Mouse (Mus musculus): ENCODE results near the gene Ntf5. TPM values are rescaled to one million over a fixed set of nuclear protein-coding genes. Genes with fewer than 3 reads are reported as not detected.
A peak's percentile ranks its signal among the peaks of the same experiment; 100 is the strongest.

Gene Ntf5
- polyA plus RNA-seq, 1 experiment = 0.12 TPM

DNA sequence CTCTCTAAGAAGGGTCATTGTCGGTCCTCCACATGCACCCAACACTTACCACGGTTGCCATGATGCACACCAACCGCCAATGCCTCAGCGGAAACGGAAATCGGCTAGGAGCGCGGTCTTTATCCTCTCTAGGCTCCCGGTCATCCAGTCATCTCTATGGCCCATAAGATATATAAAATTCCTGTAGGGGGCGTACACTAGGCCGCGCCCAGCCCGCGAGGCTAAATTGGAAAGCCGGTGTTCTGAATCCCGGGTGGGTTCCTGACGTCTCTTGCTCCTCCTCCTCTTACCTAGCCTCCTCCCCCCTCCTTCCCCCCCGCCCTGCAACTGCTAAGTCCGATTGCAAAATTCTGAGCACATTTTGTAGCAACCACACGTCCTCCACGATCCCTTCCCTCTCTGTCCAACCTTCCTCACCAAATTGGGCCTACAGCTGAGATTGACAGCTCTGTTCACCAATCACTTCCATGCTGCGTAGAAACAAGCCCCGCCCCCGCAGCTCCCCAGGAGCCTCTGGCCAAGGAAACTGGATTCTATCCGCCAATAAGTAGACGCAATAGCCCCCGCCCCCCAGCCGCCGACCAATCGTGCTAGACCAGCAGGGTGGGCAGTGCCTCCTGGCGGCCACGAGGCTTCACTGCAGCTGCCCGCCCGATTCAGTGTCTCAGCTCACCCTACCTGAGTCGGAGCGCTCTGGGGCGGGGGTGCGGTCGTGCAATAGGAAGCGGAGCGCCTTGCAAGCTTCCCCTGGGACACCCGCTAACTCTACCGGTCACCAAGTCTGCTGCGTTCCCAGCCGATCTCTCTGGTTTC is 20.9 kb downstream of the Ntf5 start, which contains the start of gene Gys1:
Gene Gys1 (plus strand): TSS at position 642 of the 813 bp plus-strand sequence.
- DNase-seq (ENCODE audit: extremely low spot score in 1 of 2, low spot score in 1 of 2) = peak; percentile 100

DNA sequence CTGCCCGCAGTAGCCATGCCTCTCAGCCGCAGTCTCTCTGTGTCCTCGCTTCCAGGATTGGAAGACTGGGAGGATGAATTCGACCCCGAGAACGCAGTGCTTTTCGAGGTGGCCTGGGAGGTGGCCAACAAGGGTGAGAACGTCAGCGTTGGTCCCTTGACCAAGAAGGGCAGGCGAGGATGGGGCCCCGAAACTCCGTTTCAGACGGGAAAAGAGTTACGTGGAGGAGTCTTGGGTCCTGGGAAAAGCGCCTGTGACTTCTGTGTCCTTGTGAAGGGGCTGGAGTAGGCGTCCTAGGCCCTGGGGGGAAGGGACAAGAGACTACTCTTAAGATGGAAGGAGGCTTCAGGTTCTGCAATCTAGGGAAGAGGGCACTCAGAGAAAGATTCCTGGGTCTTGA is 21.5 kb downstream of the Ntf5 start:
- DNase-seq (ENCODE audit: extremely low spot score in 1 of 2, low spot score in 1 of 2) = peak in 1 of 2 experiments; percentile 22

DNA sequence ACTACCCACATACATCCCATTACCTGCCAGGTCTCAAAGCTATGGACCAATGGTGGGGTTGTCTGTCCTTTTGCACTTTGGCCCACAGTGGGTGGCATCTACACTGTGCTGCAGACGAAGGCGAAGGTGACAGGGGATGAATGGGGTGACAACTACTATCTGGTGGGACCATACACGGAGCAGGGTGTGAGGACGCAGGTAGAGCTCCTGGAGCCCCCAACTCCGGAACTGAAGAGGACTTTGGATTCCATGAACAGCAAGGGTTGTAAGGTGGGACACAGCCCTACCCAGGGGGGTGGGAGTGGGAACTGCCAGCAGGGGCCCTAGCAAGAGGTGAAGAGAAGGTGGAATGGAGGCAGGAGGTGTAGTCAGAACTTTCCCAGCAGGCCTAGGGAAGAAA is 22.9 kb downstream of the Ntf5 start:
- DNase-seq (ENCODE audit: extremely low spot score in 1 of 2, low spot score in 1 of 2) = no peak

DNA sequence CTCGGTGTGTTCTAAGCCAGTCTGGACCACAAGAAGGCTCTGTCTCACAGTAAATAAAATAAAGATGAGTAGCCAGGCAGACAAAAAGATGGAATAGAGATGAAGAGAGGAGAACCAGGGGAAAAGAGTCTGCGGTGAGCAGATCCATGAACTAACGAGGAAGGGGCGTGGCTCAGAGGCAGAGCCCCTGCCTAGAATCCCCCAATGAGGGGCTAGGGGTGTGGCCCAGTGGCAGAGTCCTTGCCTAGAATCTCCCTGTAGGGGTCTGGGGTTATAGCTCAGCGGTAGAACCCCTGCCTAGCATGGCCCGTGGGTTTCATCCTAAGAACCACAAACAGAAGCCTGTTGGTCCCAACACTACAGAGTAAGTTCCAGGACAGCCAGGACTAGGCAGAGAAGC is 23.6 kb downstream of the Ntf5 start:
- no peak for DNase-seq (ENCODE audit: extremely low spot score in 1 of 2, low spot score in 1 of 2)

DNA sequence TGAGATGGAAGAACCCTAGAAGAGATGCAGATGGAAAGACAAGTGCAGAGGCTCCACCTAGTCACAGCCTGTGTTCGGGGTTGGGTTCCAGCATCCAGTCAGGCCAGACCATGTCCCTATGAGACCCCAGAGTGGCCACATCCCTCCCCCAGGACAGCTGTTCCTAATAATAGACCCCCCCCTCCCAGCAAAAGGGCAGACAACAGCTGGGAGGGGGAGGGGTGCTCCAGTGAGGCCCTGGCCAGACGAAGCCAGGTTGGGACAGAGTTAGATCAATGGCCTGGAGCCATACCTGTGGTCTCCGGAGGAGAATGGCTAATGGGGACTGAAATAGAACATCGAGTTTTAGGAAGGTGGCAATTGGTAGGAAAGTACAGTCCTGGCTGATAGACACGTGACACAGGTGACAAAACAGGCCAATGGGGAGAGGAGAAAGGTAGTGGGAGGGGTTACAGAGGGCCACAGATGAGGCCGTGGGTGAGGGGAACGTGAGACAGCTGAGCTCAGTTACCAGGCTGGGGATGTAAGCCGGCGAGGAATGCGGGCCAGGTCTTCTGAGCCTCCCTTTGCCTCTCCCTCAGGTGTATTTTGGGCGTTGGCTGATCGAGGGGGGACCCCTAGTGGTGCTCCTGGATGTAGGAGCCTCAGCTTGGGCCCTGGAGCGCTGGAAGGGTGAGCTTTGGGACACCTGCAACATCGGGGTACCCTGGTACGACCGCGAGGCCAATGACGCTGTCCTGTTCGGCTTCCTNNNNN is 24.2 kb downstream of the Ntf5 start, which contains the start of gene Ruvbl2:
Gene Ruvbl2 (minus strand): TSS at position 576 of the 756 bp plus-strand sequence.
- no peak for DNase-seq (ENCODE audit: extremely low spot score in 1 of 2, low spot score in 1 of 2)

DNA sequence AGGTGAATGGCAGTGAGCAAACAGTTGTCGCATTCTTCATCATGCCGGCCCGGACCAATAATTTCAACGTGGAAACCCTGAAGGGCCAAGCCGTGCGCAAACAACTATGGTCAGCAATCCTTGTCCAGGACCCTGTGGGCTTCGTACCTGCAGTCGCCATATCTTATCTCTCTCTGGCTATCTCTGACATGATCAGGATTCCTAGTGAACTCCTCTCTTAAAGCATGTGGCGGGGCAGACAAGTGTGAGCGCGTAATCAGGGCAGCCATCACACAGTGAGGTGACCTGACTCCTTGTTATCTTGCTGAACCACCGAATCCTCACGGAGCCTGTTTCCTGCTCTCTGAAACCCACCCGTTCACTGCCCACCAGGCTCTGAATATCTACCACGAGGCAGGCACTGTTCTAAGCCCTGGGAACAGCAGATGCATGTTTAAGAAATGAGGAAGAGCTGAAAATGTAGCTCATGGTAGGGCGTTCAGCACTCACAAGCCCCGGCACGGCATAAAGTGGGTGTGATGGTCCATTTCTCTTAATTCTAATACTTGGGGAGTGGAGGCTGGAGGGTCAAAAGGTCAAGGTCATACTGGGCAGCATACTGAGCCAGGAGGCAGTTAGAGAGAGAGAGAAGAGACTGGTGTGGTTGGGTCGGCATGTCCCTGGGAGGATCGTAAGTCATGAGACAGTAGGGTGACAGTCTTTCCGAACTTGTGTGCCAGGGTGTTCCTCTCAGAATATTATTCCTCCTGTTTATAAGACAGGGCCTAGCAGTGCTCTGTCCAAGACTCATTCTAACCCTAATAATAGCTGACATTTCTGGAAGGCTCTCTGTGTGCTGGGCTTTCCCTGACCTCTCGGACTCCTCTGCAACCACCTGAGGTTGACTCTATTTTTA is 30.3 kb downstream of the Ntf5 start:
- DNase-seq (ENCODE audit: extremely low spot score in 1 of 2, low spot score in 1 of 2) = no peak

DNA sequence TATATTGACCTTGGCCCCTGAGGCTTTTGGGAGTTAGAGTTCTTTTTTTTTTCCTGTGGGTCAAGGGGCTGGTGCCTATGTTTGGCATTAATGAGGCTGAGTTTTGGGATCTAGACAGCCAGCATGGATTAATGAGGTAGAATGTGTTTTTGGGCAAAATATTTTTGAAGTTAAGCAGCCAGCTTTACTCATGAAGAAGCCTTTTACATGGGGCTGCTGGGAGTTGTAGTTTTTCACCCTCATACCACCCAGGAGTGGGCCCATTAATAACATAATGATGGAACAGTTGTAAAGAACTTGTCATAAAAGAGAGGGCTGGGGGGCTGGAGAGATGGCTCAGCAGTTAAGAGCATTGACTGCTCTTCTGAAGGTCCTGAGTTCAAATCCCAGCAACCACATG is 33.1 kb downstream of the Ntf5 start:
- DNase-seq (ENCODE audit: extremely low spot score in 1 of 2, low spot score in 1 of 2) = no peak

DNA sequence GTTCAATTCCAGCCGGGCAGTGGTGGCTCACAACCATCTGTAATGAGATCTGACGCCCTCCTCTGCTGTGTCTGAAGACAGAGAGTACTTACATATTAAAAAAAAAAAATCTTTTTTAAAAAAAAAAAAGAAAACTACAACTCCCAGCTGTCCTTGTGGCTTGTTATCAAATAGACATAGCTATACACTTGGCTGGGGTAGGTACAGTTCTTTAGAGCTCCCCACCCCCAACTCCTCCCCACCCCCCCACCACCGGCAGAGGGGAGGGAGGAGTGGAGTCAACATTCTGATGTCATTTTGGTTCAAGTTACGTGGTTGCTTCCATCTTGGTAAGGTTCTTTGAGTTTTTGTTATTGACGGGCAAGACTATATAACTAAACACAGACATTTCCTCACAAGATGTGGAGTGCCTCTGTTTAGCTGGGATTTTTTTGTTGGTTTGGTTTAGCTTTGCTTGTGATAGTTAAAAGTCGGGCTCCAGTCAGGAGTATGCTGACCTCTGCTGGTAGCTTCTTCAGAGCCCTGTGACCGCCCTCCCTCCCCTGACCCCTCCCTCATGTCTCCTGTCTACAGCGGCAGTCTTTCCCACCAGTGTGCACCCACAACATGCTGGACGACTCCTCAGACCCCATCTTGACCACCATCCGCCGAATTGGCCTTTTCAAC is 34.0 kb downstream of the Ntf5 start:
- DNase-seq (ENCODE audit: extremely low spot score in 1 of 2, low spot score in 1 of 2) = no peak

DNA sequence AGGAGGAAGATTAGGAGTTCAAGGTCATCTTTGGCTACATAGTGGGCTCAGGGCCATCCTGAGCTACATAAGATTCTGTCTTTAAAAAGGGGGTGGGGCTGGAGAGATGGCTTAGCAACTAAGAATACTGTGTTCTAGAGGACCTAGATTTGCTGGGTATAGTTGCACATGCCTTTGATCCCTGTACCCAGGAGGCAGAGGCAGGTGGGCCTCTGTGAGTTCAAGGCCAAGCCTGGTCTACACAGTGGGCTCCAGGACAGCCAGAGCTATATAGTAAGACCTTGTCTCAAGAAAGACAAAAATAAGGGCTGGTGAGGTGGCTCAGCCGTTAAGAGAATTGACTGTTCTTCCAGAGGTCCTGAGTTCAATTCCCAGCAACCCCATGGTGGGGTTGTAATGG is 36.5 kb downstream of the Ntf5 start:
- DNase-seq (ENCODE audit: extremely low spot score in 1 of 2, low spot score in 1 of 2) = no peak

DNA sequence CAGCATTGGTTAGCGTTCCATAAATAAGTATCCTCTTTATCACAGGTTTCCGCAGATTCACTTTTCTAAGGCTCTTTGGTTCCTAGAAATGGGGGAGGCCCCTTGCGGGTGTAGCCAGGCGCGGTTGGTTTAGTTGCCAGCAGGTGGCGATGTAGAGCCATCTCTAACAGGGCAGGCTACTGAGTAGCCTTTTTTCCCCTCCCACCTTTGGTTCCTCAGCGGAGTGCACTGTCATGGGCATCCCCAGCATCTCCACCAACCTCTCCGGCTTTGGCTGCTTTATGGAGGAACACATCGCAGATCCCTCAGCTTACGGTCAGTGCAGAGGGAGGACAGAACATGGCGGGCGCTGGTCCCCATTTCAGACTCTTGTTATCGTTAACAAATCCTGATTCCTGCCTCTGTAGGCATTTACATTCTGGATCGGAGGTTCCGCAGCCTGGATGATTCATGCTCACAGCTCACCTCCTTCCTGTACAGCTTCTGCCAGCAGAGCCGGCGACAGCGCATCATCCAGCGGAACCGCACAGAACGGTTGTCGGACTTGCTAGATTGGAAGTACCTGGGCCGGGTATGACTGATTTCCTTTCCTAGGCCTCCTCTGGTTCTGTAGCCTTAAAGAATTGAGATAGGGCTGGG is 38.0 kb downstream of the Ntf5 start:
- peak; percentile 81 to 96 for DNase-seq (ENCODE audit: extremely low spot score in 1 of 2, low spot score in 1 of 2)

DNA sequence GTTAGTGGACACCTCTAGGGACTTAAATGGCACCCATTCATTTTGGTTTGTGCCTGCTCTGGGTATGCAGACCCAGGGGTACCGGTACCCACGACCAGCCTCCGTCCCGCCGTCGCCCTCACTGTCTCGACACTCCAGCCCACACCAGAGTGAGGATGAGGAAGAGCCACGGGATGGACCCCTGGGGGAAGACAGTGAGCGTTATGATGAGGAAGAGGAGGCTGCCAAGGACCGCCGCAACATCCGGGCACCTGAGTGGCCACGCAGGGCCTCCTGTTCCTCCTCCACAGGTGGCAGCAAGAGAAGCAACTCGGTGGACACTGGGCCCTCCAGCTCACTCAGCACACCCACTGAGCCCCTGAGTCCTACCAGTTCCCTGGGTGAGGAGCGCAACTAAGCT is 41.5 kb downstream of the Ntf5 start:
- DNase-seq (ENCODE audit: extremely low spot score in 1 of 2, low spot score in 1 of 2) = no peak

DNA sequence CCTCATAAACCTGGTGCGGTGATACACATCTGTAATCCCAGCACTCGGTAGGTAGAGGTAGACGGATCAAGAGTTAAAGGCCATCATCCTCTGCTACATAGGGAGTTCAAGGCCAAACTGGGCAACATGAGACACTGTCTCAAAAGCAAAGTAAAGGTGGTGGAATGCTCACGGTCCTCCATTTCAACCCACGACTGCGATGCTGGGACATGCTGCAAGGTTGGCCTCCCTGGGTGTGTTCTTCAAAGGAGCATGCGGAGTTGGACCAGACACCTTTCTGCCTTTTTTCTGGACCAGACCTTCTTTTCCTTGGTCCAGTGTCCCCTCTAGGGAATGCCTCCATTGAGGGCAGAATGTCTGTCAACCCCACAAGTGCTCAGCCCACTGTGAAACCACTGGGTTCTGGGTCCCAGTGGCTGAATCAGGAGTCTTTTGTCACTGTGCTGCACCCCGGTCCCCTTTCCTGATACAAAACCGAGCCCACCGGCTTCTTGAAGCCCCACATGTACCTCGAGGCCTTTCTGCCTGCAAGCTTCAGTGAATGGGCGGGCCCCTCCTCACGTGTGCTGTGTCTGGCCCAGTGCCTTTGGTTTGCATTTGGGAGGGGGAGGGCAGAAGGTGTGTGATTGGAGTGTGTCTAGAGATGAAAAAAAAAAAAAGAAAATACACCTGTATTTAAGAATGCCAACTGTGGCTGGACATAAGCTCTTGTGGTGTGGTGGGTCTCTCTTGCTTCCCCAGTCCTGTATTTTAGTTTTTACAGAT is 42.6 kb downstream of the Ntf5 start:
- DNase-seq (ENCODE audit: extremely low spot score in 1 of 2, low spot score in 1 of 2) = no peak

DNA sequence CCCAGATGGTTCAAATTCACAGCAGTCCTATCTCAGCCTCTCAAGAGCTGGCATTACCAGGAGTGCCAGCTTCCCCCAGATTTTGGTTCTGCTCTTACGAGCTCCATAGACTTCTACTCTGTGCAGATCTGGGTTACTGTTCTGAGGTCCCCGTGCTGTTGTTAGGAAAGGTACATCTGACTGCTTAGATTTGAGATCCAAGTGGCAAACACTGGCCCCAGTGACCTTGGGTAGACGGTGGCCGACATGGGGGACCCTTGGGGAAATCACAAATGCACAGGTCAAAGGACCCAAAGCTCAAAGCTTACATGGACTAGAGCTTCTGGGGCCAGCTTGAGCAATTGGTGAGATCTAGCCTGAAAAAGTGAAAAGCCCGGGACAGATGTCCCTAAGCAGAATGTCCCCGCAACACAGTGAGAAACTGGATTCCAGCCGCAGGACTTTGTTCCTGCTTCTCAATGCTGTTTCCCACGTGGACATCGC is 43.3 kb downstream of the Ntf5 start:
- no peak for DNase-seq (ENCODE audit: extremely low spot score in 1 of 2, low spot score in 1 of 2)

DNA sequence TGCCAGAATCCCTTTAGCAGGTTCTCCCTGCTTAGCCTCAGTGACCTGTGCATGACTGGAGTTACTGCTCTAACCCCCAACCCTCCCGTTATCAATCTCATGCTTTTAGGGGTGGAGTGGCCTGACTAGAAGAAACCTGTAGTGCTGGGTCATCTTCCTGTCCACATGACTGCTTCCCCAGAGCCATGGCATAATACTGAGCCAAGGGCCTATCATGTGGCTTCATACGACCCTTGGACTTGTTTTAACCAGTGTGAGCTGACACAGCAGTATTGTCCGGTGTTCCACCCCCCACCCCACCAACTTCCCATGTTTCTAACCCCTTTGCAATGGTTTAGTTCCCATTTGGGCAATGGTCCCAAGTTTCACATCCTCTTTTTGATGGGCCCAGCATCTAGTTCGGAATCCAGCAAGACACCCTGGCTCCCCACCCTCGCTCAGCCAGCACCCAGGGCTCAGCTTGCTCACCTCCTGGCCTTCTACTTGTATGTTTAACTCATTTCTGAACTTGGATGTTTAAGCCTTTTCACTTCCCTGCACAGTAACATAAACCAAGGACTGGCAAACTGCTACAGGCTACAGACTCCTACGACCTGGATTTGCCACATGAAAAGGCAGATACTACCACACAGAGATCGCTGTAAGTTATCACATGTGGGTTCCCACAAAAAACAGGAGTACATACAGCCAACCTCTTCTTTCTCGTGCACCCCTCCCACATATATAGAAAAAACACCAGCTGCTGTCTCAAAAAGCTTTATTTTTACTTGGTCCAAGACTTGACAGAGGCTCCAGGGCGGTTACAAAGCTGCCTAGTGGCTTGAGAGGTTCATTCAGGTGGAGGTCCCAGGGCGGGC is 43.9 kb downstream of the Ntf5 start:
- no peak for DNase-seq (ENCODE audit: extremely low spot score in 1 of 2, low spot score in 1 of 2)

DNA sequence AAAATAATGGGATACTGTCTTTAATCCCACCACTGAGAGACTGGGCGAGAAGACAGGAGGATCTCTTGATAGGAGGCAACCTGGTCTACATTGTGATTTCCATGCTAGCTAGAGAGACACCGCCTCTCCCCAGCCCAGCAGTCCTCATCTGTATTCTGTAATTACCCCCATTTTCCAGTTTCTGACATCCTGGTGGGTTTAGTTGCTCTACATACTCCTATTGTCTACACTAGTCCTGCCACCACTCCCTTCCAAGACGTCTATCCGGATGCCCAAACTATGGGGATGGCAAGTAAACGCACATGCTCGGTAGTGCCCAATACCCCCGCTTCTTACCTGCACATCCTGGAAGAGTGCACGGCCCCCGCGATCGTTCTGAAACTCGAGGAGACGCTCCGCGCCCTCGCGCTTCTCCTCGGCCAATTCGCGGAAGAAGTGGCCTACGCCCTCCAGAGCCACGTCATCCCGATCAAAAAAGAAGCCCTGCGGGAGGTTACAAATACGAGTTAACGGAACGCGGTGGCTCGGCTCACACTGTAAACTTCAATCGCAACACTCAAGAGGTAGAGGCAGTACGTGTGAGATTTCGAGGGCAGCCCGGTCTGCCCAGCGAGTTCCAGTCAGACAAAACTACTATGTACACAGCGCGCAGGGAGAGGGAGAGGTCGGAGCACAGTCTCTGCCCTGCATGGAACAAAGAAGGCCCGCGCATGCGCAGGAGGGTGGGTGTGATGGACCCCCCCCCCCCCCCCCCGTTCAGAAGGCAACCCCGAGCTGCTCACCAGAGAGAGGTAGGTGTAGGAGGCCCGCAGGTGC is 45.5 kb downstream of the Ntf5 start:
- peak in 1 of 2 experiments; percentile 76 for DNase-seq (ENCODE audit: extremely low spot score in 1 of 2, low spot score in 1 of 2)

DNA sequence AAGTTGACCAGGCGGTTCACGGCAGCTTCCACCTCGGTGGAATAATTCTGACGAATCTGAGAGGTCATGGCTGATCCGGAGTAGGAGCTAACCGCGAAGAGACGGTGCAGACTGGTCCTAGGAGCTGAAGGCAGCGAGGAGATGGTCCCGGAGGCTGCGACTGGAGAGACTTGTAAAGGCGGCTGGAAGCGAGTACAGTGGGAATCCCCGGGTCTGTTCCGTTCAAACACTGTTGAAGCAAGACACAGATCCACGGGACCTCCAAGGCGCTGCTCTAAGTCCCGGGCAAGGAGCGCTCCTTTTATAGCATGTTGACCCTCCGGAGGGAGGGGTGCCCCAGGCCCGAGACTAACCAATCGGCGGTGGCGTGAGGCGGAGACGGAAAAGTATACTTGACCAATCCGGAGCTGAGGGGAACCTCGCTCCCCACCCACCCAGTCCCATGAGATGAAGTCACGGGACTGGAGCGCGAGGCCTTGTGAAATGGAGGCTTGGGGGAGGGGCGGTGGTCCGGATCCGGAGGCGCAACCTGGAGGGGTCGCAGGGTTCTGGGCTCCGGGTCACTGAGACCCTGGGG is 46.2 kb downstream of the Ntf5 start, which contains the start of gene Ftl1:
Gene Ftl1 (minus strand): TSS at position 321 of the 577 bp plus-strand sequence.
- peak; percentile 97 to 98 for DNase-seq (ENCODE audit: extremely low spot score in 1 of 2, low spot score in 1 of 2)

DNA sequence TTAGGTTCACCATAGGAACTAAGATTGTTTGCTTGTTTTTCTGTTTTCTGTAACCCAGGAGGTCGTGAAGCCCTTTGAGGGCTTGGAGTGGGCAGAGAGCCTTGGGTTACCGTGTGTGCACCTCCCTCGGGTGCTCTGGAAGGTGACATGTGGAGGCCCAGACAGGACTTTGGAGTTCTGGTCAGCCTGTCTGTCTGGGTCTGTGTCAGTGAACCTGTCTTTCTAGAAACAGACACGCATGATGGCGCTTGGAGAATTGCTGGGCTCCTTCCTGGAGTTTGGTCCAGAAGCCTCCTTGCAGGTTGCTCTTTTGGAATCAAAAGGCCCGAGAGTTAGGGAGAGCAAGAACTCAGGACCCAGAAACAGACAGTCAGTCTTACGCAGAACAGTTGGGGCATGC is 46.9 kb downstream of the Ntf5 start:
- no peak for DNase-seq (ENCODE audit: extremely low spot score in 1 of 2, low spot score in 1 of 2)
